Mouse (Mus musculus) lung, adult 2 months (tissue): Measurements from ENCODE around the gene Lrrc27. TPM values are rescaled to one million over a fixed set of nuclear protein-coding genes. Genes with fewer than 3 reads are reported as not detected.

Experiments used
- DNase-seq: peaks from one replicate; pipeline ENCODE4 v3.0.0; 2022
- H3K4me1 ChIP-seq: fragments of 200-500 bp; 2 replicates; pipeline ENCODE4 v1.6.1; 2011; ENCODE audit warnings: low read length; ENCODE audit not compliant: control insufficient read depth, insufficient read depth
- H3K4me3 ChIP-seq: fragments of 200-500 bp; replicated peaks from 2 replicates; pipeline ENCODE3; 2011; ENCODE audit warnings: low read depth, mild to moderate bottlenecking, control low read depth, low read length; ENCODE audit errors: extremely low read depth
- CTCF ChIP-seq: fragments of 200-500 bp; IDR thresholded peaks from 2 replicates; pipeline ENCODE4 v1.5.1; 2011; ENCODE audit warnings: mild to moderate bottlenecking, low read length, control low read depth; ENCODE audit not compliant: insufficient read depth
- POLR2A ChIP-seq: fragments of 200-500 bp; IDR thresholded peaks from 2 replicates; pipeline ENCODE4 v1.6.1; 2011; ENCODE audit warnings: low read depth, mild to moderate bottlenecking, control low read depth, low read length, borderline replicate concordance; ENCODE audit errors: extremely low read depth
- WGBS: fragments of 180-500 bp; shearing (Covaris S2); methylation state at CpG from one replicate; pipeline ENCODE4 v1.1.7; 2018; 5-methylcytosine and 5-hydroxymethylcytosine counted together
- polyA plus RNA-seq: library from polyadenylated mRNA; depleted of rRNA; stranded (reverse); fragments of >200 nt; gene quantifications from 2 replicates; pipeline ENCODE4 v1.2.3, GENCODE M21; 2012

The Lrrc27 gene
- polyA plus RNA-seq, 1 experiment, result 6.9 TPM

DNA sequence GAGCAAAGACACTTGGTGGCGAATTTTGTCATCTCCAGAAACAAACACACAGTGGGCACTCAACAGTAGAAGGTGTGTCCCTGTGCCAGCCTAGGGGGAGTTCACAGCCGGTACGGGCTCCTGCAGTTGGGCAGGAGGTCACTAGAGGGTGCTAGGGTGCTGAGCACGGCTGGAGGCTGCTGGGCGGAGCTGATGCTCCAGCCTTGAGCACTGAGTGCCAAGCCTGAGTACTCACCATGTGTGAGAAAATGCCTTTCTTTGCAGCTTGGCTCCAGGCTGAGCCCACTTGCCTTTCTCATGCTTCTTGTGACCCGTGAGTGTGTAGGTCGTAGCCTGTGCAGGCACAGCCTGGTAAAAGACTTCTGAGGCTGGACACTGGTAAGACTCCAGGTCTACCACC, 20.9 kb downstream of the Lrrc27 start:
- WGBS, result 2% methylated on average over 7 of the region's 7 CpGs
- Histone ChIP-seq H3K4me1 (peaks cover 15% of the 10 kb centered on the region), H3K4me3 (no peak overlapping the region)
- TF ChIP-seq CTCF (peak; percentile 96), POLR2A (no peak)
- peak; percentile 92 for DNase-seq

DNA sequence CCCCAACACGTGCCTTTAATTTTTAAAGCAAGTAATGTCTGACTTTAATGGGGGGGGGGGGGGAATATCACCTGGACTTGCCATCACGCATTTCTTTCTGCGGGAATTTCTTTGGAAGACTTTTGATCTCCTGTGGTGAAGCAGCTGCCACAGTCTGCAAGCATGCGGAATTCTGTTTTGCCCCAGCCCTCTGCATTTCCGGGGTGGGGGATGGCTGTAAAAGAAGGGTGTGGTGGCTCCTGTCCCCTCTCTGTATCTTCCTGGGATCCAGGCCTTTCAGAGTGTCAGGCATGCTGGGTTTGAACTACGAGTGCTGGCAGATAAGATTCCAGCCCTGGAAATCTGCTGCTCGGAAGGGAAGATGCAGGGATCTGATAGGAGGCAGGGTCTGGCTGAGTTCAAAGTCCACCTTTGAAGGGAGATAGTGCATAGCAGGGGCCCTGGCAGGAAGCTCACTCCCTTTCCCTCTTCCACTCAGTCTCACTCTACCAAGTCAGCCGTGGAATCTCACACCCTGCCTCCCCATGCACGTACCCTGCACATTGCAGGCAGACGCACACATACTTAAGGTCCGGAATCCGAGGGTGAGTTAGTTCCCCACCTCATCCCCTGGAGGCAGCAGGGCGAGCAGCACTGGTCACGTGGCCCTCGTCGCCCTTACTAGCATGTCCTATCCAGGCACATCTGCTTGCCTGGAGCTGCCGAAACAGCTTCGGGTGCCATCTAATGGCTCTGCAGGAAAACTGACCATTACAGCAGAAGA, 21.8 kb downstream of the Lrrc27 start:
- peaks cover 9% of the 10 kb centered on the region for H3K4me1 ChIP-seq
- no peak for TF ChIP-seq POLR2A
- TF ChIP-seq CTCF, result peak; percentile 19; the same call in 1 of the 2 replicates
- 24% methylated on average over 18 of the region's 18 CpGs for WGBS
- H3K4me3 ChIP-seq, result no peak overlapping the region
- DNase-seq, result peak; percentile 47

DNA sequence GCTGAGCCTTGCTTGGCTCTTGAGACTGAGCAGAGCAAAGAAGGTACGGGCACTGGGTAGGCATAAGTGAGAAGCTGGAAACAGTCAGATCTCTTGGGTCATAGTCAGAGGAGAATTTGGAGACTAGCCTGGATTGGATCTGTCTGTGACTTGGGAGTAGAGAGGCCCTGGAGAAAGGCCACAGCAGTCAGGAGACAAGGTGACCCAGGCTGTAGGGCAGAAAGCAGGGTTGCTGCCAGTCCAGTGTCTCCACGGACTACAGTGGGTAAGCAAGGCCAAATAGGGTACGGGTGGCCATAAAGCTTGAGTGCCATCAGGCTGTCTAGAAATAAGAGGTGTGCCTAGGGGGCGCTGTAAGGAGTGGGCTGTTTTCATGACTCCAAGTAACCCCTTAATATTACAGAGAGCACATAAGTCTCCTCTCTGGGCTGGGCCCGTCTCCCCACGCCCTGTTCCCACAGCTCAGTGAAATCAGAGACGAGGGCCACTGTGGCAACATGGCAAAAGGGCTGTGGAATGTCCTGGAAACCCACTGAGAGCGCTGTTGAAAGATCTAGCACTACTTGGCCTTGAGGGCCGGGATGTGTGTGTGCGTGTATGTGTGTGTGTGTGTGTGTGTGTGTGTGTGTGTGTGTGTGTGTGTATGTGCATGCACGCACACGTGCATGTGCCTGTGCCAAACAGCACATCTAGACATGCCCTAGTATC, 23.0 kb downstream of the Lrrc27 start:
- H3K4me1 ChIP-seq, result peaks cover 9% of the 10 kb centered on the region
- 69% methylated on average over 12 of the region's 12 CpGs for WGBS
- H3K4me3 ChIP-seq, result no peak overlapping the region
- DNase-seq, result no peak
- TF ChIP-seq POLR2A (no peak), CTCF (no peak)

DNA sequence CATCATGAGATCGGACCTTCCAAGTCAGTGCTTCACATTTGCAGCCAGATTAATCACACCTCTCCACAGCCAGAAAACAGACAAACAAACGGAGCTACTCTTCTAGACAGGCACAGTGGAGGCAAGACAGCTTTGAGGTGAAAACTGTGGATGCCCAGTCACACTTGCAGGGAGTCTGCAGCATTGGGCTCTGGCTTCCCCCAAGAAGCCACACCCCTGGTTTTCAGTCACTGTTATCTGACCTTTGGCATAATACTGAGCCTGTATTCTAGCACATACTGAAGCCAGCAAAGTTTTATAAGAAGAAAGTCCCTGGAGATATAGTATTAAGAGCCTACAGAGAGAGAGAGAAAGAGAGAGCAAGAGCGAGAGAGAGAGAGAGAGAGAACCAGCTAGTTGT, 26.6 kb downstream of the Lrrc27 start:
- WGBS, result 77% methylated on average over 3 of the region's 3 CpGs
- TF ChIP-seq POLR2A (no peak), CTCF (no peak)
- Histone ChIP-seq H3K4me3 (no peak overlapping the region), H3K4me1 (peaks cover 6% of the 10 kb centered on the region)
- DNase-seq, result no peak

DNA sequence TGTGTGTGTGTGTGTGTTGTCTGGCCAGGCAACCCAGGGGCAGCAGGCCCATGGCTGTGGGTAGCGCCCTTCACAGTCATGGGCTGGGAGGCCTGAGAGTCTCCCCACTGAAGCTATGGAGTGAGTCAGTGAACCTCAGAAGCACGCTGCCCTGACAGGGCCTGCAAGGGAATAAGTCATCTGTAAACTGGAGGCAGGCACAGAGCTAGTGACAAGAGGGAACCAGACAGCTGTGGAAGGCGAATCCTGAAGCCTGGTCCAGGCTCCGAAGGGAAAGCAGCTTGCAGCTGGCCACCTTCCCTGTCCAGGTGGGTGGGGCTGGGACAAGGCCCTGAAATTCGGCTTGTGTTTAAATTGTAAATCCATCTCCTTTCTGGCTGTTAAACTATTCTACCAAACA, 33.3 kb downstream of the Lrrc27 start:
- Histone ChIP-seq H3K4me3 (no peak overlapping the region), H3K4me1 (peaks cover 22% of the 10 kb centered on the region)
- WGBS, result 67% methylated on average over 5 of the region's 5 CpGs
- no peak for DNase-seq
- no peak for TF ChIP-seq POLR2A
- TF ChIP-seq CTCF, result no peak

DNA sequence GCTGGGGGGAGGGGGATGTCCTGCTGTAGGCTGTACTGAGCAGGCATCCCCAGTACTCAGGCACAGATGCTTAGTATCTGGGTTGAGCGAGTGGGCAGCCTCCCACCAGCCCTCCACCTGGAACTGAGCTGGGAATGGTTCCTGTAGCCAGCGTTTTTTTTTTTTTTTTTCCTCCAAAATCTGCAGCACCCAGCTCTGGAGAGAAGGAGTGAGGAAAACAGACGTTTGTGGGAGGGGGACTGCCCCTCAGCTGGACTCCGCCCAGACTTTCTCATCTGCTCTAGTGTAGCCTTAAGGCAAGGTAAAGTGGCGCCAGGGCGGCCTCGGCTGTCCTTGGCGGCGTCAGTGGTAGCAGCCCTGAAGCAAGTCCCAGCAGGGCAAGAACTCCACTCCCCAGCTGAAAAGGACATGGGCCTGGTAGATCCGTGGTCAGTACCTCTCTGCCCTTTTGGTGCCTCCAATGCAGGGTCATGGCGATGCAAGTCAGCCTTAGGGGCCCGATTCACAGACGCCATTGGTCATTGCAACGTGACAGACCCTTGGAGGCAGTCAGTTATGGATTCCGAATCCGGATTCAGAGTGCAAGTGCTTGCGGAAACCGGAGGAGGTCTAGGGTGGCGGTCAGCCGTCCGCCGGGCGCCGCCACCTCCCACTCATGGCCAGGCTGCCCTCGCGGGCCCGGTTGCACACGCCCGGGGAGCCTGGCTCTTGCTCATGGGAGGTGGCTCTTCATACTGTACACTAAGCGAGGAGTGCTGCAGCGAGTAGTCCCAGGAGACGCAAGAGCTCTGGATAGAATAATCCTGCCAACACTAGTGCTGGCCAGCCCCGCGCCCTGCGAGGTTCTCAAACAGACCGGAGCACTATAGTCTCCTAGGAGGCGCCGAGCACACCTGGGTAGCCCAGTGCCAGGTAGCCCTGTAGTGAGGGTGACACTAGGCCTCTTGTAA, 34.4 kb downstream of the Lrrc27 start:
- H3K4me1 ChIP-seq, result peaks cover 32% of the 10 kb centered on the region
- peak; percentile 72 for DNase-seq
- WGBS, result 17% methylated on average over 38 of the region's 38 CpGs
- TF ChIP-seq POLR2A (peak; percentile 53; the same call in 1 of the 2 replicates), CTCF (no peak)
- H3K4me3 ChIP-seq, result peak overlapping the region; percentile 89

DNA sequence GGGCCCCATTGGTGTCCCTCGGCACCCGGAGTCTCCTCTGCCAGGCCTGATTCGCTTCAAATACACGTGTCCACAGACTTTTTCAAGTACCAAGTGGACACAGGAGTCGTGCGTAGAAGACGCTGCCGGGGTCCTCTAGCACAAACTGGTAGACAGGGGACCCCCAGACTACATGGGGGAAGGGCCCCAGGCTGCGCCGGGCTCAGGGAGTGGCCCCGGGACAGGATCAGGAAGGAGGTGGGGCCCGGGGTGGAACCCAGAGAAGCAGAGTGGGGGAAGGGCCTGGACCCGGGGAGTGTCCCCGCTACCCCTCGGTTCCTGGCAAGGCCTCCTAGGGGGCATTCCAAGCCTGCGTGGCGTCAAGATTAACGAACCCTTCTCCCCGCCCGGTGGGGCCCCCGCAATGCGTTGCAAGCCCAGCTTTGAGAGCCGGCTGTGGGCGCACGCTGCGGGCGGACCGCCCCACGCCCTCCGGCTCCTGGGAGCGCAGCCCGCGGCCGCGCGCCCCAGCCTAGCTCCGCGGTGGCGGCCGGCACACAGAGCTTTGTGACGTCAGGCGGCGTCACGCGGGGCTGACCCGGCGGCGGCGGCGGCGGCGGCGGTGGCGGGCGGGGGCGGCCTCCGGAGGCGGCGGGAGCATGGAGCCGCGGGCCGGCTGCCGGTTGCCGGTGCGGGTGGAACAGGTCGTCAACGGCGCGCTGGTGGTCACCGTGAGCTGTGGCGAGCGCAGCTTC, 35.3 kb downstream of the Lrrc27 start, which contains the start of gene Pwwp2b:
Gene Pwwp2b, plus strand, starts transcription at position 602 of the 734 bp plus-strand sequence.
- TF ChIP-seq POLR2A (peak; percentile 64; the same call in 1 of the 2 replicates), CTCF (no peak)
- peak within 1 kb of the TSS; percentile 93 for H3K4me3 ChIP-seq
- DNase-seq, result peak; percentile 91
- WGBS, result 1% methylated on average over 72 of the region's 72 CpGs
- H3K4me1 ChIP-seq, result peaks cover 39% of the 10 kb centered on the region

- 2% methylated on average over 45 of the region's 45 CpGs for WGBS
- peaks cover 47% of the 10 kb centered on the region for H3K4me1 ChIP-seq
- 0 out of 2 replicates have a peak, but pooled peaks have one; percentile 15 for TF ChIP-seq POLR2A
- TF ChIP-seq CTCF, result no peak
- H3K4me3 ChIP-seq, result peak overlapping the region; percentile 93
- peak; percentile 48 for DNase-seq
These were observed 36.0 kb downstream of the Lrrc27 start for GRCm38 (mm10) chr7:139248615-139249405.
